Mouse (Mus musculus) NIH3T3 (cell line): ENCODE data around the gene Gripap1.
A peak's percentile ranks its signal among the peaks of the same experiment; 100 is the strongest.

Experiments used
- DNase-seq: peaks from one replicate; pipeline ENCODE4 v3.0.0-alpha.2; 2012; ENCODE audit warnings: low read depth

The Gripap1 gene

DNA sequence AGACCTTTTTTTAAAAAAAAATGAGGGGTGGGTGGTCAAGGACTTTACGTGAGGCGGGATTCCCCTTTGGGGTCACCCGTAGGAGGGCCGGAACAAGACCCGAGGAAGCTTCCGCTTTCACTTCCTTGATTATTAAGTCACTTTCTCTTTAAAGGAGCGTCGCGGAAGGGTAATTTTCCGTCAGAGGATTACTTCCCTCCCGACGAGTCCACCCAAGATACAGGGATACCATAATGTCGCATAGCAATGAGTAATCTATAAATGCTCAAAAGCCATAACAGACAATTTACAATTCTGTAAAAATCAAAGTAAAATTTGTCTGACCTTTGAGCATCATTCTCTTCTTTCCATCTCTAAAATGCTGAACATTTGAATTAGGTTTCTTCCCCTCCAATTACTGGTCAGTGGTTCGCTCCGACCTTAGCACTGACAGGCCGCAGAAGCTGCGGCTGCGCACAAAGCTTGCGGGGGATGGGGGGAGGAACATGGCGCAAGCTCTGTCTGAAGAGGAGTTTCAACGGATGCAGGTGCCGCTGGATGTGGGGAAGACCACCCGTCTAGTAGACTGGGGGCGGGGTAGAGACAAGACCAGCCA lies at the start of gene Gripap1:
TSS of gene Gripap1 (plus strand) at position 224 of the 595 bp plus-strand sequence.
- peak; percentile 85 for DNase-seq

DNA sequence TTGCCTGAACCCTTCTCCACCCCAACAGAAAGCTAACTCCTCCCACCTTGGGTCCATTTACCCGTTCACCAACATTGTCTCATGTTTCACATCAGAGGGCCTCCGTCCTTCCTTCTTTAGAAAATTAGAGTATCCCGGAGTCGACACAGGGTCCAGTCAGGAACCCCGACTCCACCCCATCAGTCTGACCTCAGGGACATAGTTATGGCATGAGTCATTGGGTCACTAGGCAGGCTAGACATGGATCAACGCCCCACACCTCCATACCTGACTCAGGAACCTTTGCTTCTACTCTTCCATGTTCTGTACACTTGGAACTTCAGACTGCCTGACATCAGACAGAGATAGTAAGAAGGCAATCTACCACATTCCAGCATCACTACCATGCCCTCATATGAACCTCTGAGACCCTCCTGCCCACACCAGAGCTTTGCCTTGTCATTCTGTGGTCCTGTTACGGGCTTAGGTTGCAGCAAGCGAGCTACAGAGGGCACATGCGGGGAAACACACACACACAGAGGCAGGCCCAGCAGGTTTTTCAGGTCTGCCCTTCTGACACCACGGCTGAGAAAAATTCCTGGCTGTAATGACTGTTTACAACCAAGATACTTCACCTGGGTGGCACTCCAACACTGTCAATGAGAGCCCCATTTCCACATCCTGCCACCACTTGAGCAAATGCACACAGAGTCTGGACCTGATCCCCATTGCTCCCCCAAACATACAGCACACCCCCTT lies 49.3 kb upstream of the Gripap1 start:
- no peak for DNase-seq

DNA sequence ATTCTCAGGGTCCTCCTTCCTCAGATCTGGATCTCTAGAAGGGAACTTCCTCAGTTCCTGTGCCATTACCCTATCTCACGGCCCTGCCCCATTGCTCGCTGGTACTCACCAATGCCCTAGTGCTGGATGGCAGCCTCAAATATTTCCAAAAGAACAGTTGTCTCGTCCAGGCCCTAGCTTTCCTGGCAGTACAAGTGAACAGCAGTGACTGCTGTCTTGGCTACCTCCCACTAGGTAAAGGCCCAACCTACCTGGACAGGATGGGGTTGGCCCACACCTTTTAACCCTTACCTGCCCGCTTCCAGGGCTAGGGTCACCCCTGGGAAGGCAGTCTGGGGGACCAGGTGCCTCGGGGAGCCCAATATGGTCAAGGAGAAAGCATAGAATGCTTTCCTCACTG lies 48.5 kb upstream of the Gripap1 start:
- DNase-seq = no peak

DNA sequence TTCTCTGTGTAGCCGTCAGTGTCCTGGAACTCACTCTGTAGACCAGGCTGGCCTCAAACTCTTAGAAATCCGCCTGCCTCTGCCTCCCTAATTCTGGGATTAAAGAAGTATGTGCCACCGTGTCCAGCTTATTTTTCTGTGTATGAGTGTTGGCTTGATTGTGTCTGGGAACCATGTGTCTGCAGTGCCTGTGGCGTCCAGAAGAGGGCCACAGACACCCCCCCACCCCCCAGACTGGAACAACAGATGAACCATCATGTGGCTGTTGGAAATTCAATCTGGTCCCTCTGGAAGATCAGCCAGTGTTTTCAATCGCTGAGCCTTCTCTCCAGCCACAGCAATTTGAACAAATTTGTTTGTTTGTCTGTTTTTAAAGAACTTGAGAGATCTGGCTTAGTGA lies 46.1 kb upstream of the Gripap1 start:
- DNase-seq = peak; percentile 43

DNA sequence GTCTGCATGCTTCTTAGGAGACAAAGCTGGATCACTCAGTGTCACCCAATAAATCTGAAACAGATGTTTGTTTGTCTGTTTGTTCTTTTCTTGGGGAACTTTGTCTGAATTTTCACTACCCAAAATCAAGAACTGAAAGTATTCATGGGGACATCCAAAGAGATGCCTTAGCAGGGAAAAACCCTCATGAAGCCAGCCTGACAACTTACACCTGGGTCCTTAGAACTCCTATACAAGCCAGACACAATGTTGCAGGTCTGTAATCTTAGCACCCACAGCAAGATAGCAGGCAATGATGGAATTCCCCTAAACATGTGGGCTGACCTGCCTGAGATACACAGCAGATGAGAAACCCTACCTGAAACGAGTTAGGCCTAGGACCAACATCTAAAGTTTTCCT lies 44.6 kb upstream of the Gripap1 start:
- no peak for DNase-seq

DNA sequence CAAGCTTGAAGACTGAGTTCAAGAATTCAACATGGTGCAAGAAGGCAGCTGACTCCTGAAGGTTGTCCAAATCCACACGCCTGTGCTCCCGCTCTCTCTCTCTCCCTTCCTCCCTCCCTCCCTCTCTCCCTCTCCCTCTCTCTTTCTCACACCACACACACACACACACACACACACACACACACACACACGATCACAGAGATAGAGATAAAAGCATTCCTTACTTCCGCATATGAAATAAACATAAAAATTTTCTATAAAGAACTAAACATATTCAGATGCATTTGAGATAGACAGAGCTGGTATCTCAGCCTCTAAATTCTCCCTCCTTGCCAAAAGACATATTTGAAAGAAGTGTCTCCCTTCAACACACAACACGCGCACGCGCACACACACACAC lies 44.1 kb upstream of the Gripap1 start:
- DNase-seq = no peak

DNA sequence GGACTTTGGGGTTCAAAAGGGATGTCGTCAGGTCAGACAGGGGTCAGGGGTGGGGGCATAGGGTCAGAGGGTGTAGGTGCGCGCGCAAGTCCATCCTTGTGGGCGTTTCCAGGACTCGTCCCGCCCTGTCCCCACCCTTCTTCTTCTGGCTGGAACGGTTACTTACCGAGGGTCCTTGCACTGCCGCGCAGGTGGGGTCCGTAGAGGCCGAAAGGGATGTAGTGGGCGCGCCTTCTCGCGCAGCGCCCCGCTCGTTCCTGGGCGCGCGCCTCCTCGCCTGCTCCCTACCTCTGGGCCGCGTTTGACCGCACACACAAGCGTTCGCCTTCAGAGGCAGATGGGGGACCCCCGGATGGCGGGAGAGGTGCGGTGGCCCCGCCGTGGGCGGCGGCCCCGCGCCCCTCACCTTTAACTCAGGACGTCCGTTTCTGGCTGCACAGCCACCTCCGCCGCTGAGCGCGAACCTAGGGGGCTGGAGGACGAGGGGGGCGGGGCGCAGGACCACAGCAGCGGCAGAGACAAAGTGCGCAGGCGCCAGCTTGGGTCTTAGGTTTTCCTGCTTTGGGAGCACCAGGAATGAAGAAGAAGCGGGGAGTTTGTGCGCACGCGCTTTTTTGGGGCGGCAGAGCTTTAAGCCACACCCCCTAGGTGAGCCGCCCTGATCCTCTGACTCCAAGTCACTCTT lies 39.0 kb upstream of the Gripap1 start, which contains the start of gene Ccdc120:
TSS of gene Ccdc120 (minus strand) at position 474 of the 685 bp plus-strand sequence.
- DNase-seq = peak; percentile 88

DNA sequence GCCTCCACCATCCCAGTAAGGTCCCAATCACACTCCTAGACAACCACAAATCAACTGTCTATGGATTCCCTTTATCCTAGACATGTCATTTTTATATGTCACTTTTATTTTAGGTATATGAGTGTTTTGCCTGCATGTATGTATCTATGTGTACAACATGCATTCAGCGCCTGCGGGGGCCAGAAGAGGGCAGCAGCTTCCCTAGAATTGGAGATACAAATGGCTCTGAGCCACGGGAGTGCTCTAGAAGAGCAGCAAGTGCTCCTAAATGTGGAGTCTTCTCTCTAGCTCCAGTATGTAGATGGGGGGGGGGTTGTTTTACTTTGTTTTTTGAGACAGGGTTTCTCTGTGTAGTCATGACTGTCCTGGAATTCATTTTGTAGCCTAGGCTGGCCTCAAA lies 35.9 kb upstream of the Gripap1 start:
- peak; percentile 68 for DNase-seq

DNA sequence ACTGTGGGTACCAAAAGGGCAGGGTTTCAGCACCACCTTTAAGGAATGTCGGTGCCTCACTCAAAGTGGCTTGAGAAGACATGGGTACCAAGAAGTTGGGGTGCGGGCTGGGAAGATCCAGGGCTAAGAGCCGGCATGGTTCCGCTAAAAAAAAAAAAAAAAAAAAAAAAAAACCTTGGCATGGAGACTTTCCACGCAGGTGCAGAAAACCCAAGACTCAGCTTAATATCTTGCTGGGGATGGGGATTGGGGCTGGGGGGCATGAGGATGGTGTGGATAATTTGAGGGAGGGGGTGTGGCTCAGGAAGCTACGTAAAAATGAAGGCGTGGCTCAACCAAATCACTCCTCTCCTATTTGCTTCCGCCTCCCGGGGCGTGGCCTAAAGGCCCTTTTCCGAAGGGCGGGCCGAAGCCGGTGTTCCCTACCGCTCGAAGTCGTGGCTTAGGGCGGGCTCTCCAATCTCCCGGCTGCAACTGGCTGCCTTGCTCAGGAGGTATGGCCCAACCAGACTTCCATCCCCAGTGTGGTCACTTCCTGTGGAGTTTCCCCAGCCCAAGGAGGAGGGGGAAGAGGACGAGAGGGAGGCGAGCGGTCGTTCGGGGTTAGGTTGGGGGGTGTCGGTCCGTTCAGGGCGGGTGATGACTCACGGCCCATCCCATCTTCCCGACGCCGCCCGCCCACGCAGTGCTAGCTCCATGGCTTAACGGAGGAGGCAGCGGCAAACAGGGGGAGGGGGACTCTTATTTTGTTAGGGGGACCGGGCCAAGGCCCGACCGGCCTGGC lies 27.2 kb upstream of the Gripap1 start, which contains the start of gene Tfe3:
TSS of gene Tfe3 (plus strand) at position 424 of the 784 bp plus-strand sequence.
- DNase-seq = peak; percentile 95

DNA sequence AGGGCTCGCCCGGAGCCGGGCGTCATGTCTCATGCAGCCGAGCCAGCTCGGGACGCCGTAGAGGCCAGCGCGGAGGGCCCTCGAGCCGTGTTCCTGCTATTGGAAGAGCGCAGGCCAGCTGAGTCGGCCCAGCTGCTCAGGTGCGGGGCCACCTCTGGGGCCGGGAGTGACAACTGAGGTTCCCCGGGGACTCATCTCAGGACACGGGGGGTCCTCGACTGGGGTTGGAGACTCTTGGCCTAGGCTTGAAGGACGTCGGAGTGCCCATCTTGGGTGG lies 26.7 kb upstream of the Gripap1 start:
- no peak for DNase-seq

DNA sequence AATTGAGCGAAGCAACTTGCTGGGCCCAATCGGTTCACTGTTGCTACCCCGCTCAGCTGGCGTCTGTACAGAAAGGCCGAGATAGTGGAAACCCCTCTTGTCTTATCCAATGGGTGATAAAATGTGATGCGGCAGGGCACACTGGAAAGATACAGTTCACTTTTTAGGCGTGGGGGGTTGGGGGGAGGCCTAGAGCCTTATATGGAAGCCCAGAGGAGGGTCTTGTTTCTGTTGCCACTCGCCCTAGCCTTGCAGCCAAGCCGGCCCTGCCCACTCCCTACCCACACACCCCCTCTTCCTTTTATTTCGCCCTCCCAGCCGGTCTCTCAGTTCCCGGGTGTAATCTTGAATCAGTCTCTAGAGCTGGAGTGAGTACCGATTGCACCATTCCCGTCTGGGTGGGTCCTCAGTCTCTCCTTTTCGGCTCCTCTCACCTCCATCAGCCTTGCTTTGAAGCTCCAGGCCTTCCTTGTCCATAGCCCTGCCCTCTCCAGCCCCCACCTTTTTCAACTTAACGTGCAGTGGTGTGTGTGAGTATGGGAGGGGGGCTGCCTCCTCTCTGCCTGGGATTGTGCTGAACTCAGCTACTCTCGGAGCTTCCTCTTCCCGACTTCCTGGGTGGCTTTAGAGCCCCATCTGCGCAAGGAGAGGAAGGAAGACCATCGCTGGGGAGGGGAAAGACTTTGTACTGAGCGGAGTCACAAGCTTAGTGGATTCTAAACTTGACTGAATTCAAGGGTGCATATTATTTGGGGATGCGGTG lies 25.8 kb upstream of the Gripap1 start:
- peak; percentile 73 for DNase-seq

DNA sequence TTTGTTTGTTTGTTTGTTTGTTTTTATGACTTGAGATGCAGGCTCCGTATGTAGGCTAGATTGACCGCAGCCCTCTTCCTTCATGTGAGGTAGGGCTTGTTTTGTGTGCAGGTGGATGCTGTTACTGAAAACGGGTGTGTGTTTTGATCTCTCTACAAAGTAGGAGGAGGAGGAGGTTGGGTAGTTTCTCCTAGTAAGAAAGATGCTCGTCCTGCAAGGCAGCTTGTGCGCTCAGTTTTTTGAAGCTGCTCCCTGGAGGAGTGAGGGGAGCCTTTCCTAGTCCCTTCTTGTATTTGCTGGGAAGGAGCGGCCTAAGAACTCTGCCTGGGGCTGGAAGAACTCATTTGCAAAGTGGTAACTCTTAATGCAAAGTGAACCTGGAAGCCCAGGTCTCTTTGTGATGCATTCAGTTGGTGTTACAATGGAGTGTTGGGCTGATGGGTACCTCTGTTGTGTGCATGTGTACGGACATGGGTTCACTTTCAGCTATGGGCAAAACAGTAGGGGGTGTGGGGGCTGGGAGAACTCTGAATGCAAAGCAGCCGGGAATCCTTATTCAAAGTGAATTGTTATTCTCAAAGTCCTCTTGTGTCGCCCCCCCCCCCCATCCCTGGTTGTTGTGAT lies 24.8 kb upstream of the Gripap1 start:
- DNase-seq = no peak

DNA sequence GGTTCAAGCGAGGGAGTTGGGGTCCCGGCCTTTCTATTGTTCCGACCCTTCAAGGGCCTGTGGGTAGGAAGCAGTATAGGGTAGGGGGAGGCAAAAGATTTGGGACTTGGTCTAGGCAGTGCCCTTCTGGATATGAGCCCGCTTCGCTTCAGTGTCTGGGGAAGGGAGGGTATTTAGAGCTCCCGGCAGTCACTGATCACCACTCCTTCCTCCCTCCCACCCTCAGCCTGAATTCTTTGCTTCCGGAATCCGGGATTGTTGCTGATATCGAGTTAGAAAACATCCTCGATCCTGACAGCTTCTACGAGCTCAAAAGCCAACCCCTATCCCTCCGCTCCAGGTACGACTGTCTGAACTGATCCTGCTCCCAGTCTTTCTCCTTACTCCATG lies 24.3 kb upstream of the Gripap1 start:
- DNase-seq = peak; percentile 13

DNA sequence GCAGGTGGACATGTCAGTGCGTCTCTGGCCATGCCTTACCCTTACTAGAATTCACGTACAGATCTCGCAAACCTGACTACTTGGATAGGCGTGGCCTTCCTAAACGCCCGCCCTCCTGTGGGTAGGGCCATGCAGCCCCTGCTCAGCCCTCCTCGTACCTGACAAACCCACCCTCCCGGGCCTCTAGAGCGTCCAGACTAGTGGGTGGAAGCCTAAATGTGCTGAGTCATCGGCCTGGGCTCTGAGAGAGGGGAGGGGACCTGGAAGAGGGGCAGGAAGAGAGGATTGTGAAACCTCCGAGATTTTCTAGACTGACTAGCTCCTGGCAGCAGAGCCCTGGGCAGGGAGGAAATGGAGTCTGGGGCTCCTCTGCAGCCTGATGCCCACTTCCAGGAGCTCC lies 23.8 kb upstream of the Gripap1 start:
- peak; percentile 91 for DNase-seq

DNA sequence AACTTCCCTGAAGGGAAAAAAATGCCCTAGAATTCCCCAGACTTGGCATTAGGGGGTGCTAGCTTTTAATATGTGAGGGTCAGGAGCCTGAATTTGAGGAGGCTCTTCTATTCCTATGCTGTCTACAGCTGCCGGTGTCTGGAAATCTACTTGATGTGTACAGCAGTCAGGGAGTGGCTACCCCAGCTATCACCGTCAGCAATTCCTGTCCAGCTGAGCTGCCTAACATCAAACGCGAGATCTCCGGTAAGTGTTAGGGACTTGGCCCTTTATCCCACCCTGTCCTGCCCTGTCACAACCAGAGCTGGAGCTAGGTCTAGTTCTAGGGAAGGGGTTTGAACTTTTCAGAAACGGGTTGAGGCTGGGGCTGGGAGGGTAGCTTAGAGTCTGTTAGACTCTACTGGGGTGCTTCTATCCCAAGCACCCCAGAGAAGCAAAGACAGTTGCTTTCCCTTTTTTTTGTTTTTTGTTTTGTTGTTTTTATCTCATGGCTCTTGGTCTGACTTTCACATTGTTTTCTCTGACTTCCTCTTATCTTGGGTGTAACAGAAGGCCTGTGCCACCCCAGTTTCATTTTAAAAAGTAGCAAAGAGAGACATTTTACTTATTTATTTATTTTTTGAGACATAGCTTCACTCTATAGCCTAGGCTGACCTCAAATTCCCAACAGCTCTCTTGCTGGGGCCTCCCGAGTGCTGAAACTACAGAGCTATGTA lies 20.1 kb upstream of the Gripap1 start:
- no peak for DNase-seq

DNA sequence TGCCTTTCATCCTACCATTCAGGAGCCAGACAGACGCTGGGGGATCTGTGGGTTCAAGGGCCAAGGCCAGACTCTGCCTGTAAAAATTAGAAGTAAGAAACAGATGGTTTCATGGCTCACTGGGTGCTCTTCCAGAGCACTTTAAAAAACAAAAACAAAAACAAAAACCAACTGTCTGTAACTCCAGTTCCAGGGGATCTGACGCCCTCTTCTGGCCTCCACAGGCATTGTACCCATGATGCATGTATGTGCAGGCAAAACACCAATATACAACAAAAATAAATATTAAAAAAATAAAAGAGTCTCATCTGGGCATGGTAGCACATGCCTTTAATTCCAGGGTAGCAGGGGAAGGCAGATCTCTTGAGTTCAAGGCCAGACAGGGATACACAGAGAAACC lies 16.8 kb upstream of the Gripap1 start:
- DNase-seq = peak; percentile 41

DNA sequence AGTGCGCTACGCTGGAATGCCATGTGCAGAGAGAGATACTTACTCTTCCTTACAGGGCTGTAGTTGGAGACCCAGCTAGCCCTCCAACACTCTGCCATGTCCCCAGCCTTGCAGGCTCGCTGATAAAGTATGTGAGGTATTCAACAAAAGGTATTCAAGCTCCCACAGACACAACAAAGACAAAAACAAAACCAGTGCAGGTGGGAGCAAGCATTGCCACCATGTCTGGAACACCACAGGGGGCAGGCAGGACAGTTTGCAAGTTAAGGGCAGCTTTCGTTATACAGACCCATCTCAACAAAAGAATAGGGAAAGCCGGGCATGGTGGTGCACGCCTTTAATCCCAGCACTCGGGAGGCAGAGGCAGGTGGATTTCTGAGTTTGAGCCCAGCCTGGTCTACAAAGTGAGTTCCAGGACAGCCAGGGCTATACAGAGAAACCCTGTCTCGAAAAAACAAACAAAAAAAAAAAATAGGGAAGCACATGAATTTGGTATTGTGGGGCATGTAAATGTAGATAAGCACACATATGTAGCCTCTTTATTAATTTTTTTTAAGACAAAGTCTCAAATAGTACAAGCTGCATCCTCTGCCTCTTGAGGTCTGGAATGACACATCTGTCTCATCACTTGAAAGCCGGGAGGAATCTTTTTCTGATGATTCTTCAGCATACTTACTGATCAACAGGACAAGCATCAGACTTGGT lies 13.9 kb upstream of the Gripap1 start:
- no peak for DNase-seq

DNA sequence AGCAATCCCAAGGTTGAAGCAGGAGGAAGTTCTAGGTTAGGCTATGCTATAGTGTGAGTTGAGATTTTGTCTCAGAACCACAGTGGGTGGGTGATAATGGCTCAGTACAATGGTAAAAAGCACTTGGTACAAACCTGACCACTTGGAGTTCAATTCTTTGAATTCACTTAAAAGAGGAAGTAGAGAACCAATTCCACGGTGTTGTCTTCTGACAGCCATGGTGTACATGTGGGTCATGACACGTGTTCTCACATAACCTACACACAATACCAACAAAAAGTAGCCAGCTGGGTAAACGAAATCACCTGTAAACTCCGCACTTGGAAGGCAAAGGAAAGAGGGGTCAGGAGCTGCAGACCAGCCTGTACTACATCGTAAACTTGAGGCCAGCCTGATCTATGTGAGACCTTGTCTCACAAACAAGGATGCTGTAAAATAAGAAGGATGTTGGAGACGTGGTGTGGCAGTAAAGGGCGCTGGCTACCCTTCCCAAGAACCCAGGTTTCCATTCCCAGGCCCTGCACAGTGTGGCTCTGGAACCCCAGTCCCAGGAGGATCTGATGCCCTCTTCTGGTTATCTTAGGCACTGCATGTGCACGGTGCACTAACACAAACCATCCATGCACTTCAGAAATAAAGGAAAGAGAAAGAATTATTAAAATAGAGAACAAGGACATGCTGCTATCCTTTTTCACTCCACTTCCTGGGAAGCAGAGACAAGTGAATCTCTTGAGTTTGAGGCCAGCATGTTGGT lies 13.1 kb upstream of the Gripap1 start:
- DNase-seq = peak; percentile 77
